Mouse (Mus musculus) 3134 (cell line): ENCODE measurements around the gene Shroom3.

ENCODE experiments used
- DNase-seq: peaks from one replicate; pipeline ENCODE4 v3.0.0-alpha.2; 2011; ENCODE audit warnings: low spot score; ENCODE audit not compliant: insufficient read length; ENCODE audit errors: extremely low read depth

Shroom3 gene

DNA sequence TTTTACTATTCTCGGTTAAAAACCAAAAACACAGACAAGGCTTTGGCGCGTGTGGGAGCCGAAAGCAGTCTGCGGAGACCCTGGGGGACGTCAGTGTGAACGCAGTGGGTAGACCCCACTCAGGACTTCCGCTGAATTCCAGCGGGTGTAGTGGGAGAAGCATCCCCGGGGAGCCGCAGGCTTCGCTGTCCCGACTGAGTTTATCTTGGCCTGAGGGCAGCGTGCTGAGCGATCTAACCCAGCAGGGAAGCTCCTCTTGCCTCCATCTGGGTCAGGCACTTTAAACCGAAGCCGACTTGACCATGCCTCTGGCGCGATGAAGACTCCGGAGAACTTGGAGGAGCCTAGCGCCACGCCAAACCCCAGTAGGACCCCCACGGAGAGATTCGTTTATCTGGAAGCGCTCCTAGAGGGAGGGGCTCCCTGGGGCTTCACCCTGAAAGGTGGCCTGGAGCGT lies at the start of gene Shroom3:
Shroom3 (plus strand) TSS at position 85 of the 457 bp plus-strand sequence.
- no peak for DNase-seq

DNA sequence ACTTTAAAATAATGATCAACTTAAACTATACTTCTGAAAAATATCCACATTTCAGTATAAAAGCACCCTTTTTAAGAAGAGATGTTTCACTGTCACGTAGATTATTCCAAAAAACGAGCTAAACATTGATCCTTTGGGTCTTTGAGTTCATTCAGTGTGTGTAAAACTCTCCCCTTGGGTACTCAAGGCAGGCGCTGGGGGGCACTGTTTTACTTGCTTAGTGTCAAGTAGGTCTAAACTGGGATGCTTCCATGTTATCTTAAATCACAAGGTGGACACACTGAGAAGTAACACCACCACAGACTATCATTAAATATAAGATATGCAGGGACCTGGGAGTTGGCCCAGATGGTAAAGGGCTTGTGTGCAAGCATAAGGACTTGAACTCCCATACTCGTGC lies 49.7 kb upstream of the Shroom3 start:
- no peak for DNase-seq

DNA sequence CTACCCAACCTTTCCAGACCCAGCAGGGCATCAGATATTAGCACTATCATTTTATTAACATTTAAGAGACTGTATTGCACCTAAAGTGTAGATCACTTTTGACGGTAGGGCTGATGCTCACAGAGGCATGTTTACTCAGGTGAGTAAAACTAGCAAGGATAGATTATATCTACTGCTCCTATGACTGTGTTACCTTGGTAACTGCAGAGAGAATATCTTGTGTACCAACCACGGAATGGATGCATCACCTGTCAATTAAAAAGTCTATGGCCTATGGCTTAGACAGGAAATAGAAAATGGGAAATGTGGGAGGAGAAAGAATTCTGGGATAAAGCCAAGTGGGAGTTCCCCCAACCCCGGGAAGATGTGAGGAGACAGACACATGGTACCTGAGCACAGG lies 48.3 kb upstream of the Shroom3 start:
- DNase-seq = no peak

DNA sequence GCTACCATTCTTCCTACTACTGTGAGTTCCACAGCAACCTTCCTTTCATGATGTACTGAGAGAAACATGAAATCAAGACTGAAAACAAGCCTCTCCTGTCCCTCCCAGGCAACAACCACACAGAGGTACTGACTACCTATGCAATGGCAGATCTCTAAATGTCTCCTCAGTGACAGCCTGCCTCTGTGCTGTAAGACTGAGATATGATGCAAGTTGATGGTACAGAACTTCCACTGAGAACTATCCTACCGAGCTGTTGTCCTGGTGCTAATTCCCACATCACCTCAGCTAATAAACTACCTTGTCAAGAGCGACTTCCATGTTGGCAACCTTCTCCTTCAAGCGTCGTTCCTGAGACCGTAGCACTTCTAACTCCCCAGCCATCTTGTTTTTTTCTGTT lies 47.3 kb upstream of the Shroom3 start:
- DNase-seq = no peak

DNA sequence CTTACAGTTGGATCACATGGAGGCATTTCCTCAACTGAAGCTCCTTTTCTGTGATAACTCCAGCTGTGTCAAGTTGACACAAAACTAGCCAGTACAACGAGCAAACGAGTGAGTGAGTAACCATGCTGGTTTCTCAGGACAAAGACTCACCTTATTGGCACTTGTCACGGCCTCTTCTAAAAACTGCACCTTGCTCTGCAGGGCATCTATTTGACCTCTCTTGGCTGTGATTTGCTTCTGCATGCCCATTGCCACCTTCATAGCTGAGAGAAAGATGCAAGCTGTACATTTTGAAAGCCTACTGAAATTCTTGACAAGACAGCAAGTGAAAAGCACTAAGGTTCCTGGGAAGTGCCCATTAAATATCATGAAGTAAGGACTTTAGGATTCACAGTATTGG lies 42.4 kb upstream of the Shroom3 start:
- DNase-seq = no peak

DNA sequence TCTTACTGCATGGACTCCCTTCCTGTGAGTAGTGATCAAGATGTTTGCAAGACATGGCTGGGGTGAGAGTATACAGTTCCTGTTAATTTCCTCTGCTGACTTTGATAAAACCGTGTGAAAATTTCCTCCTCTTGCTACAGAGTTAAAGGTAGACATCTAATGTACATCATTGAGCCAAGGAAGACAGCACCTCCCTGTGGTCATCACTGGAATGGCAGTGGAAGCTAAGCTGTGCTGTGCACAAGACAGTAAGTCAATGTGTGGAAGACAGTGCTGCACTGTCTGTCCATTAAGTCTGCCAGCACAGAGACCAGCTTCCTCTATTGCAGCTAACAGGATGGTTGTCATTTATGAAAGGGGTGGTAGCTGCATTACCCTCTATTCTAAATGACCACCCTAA lies 27.0 kb upstream of the Shroom3 start:
- no peak for DNase-seq

DNA sequence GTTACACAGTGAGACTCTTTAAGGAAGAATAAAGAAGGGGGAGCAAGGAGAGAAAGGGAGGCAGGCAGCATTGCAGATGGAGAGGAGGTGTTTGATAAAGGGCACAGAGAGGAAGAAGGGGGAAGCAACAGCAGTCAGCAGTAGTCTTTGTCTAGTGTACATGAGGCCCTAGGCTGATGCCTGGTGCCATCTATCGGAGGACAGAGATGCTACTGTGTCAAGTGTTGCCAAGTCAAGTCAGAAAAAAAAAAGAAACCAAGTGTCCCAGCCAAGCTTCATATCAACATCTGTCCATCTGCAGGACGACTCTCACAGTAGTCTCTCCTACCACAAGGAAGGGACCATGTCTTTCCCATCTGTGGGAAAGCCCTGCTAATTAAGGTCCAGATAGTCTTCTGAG lies 18.9 kb upstream of the Shroom3 start:
- no peak for DNase-seq

DNA sequence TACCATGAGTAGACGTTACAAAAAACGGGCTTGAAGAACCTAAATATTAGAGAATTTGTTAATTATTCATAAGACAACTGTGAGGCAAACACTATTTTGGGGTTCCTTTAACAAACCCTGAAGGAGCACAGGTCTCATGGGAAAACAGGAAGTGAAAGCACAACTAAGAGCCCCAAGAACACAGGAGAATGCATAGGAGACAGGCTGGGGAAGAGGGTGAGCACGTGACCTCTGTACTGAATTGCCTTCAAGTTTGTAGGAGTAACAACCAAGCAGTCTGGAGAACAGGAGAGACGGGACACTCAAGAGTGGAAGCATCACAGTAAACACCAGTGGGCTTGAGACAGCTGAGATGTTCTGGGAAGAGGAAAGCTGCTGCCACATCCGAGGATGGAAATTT lies 16.4 kb upstream of the Shroom3 start:
- no peak for DNase-seq

DNA sequence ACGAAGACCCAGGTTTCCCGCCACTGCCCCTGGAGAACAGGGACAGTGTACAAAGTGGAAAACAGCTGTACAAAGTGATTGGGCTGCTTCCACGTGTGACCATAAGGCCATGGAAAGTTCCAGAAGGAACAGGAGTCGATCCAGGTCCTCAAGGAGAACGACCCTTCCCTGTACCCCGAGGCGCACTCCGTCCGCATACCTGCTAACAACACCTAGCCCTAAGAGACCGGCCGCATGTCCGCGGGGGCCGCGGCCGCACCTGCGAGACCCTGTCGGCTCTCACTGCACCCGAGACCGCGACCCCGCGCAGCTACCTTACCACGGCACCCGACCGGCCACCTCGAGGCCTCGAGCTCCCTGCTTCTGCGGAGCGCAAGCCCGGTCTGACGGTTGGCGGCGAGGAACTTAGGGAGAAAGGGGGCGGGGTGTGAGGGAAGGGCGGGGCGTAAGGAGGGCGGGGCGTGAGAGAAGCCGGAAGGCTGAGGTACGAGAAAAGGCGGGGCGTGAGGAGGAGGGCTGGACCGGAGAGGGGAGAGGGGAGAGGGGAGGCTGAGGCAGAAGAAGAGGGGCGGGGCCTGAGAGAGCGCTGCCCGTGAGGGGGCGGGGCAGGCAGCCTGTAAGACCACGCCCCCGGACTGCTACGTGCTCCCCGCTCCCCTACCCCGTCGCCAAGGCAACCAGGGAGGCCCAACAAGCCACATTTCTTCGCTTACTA lies 8.2 kb upstream of the Shroom3 start, which contains the start of gene Ccdc158:
Ccdc158 (minus strand) TSS at position 413 of the 715 bp plus-strand sequence.
- DNase-seq = no peak

DNA sequence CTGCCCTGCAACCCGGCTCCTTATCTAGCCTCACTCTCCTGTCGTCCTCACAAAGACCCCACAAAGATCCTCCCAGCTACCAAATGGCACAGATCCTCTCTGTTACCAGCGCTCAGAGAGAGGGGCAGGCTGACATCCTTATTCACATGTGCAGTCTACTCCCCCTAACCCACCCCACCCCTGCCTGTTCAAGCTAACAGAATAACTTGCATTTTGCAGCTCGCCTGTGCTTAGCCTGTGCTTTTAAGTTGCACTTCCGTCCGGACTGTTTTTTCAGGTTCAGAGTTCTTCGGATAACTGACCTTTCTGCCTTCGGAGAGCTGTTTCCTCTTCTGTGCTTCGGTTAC lies 7.7 kb upstream of the Shroom3 start:
- DNase-seq = no peak

DNA sequence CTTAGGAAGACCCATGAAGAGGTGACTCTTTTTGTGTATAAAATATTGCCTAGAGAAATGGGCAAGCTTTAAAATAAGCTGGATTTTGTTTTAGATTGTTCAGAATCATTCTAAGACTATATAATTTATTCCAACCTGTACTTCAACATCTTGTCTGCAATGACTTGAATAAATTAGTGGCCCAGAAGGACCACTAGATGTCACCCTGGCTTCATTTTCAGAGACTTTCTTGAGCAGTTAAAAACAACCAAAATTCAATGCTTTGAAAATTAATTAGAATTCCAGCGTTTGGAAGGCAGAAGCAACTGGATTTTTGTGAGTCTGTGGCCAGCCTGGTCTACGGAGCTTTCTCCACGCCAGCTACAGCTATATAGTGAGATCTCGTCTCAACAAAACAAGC lies 3.8 kb upstream of the Shroom3 start:
- no peak for DNase-seq

DNA sequence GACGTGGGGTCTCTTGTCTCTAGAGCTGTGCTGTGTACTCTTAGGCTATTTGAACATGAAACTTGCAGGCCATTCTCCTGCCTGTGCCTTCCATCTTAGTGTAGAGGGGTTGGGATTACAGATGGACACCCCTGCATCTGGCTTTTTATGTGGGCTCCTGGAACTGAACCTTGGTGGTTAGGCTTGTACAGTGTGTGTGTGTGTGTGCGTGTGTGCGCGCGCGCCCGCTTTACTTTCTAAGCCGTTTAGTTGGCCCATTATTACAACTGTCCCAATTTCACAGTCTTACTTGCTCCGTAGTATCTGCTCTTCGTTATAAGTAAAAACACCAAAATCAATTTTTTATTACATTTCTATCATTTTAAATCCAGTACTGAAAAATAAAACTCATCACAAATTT lies 1.4 kb upstream of the Shroom3 start:
- no peak for DNase-seq

DNA sequence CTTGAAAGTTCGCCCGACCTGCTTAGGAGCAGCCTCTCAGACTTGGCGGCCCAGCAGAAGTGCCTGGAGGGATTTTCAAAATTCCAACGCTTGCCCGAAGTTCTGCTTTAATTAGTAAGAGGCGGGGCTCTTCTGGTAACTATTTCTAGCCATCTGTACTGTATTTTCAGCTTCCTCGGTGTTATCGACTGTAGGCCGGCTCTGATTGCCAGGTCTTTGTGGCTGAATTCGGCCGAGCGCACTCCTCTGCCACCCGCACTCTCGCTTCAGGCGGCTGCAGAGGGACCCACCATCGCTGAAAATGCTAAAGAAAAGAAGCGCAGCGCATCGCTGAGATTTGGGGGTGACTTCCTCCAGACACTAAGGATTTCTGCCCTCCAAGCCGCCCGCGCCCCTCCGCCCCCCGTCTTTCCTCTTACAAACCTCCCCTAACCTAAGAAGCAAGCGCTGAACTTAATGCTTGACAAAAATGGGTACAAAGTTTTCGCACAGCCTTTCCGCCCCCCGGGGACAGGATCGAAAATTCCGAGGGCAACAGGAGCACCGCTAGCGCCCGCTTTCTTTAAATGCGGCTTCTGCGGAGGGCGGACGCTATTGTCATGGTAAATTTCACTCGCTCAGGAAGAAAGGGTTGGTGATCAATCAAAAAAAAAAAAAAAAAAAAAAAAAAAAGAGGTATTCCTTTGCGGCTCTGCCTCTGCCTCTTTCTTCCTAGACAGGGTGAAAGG lies 450 bp upstream of the Shroom3 start:
- DNase-seq = no peak

DNA sequence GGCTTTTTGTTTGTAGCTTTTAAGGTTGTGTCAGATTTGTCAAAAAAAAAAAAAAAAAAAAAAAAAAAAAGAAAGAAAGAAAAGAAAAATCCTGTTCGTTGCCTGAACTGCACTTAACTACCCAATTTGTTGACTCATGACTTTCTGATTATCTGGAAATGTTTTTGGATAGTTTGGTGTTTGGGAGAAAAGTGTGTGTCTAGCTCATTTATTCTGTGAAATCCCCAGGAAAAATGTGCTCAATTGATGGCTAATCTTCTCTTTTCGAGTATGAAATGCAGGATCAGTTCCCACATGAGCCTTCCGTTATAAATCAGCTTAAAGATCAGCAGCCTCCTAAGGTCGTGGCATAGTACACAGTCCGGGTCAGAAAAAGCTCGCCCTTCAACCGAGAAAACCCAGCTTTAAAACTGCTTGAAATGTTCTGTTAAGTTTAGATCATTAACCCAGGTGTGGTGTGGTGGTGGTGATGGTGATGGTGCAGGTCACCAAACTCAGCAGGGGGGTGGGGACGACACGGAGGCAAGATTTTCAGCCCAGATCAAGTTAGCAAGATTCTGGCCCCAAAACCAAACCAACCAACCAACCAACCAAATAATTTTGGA lies 738 bp downstream of the Shroom3 start:
- DNase-seq = no peak

DNA sequence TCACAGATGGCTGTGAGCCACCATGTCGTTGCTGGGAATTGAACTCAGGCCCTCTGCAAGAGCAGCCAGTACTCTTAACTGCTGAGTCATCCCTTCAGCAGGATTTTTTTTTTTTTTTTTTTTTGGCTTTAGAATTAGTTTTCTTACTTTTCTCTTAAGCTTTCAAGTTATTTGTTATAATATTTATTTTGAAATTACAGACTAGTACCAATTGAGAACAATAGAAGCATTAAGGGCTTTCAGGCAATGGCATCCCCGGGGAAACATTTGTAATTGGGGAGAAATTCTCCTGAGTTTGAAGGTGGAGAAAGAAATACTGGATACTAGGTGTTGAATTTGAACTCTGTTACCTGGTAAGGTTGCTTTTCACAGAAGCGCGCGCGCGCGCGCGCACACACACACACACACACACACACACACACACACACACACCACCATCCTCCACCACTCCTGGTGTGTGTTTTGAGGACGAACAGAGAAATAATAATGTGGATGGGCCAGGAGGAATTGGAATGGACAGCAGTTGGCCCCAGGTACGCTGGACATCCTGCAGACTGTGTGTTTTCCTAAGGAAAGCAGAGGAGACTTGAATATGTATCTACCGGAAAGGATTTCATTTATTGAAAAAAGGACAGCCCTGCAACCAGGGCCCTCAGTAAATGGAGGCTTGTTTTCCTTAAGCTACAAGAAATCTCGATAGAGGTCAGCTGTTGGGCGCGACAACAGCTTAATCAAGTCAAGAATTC lies 1.7 kb downstream of the Shroom3 start:
- no peak for DNase-seq

DNA sequence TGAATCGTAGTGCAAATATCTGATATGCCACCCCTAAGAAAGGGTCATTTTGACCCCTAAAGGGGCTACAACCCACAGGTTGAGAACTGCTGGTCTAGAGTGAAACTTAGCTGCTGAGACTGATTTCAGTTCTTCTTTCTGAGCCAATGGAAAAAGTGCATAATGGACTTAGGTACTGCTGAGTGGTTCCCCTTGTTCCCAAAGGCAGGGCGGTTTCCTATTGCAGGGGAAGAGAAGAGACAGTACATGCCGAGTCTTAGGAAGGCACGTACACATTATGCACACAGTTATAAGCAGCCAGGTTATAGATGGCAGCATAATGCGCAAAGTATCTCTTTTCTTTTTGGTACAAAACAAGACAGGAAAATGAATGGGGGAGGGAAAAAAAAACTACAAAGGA lies 4.9 kb downstream of the Shroom3 start:
- DNase-seq = no peak

DNA sequence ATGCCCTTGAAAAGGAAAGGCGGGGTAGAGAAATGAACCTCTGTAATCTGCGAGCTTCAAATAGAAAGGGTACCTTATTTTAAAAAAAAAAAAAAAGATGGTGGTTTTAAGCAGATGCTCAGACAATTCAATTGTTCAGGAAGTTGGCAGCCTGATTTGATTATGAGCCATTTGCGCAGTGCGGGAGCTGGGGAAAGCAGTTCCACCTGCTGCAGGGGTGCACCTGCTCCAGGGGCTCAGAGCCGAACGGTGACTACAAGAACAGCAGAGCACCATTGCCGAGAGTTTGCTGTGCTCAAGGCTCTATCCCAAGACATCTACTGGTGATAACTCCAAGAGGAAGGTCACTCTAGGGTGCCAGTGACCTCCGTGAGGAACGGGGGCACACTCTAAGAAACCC lies 5.3 kb downstream of the Shroom3 start:
- DNase-seq = no peak

DNA sequence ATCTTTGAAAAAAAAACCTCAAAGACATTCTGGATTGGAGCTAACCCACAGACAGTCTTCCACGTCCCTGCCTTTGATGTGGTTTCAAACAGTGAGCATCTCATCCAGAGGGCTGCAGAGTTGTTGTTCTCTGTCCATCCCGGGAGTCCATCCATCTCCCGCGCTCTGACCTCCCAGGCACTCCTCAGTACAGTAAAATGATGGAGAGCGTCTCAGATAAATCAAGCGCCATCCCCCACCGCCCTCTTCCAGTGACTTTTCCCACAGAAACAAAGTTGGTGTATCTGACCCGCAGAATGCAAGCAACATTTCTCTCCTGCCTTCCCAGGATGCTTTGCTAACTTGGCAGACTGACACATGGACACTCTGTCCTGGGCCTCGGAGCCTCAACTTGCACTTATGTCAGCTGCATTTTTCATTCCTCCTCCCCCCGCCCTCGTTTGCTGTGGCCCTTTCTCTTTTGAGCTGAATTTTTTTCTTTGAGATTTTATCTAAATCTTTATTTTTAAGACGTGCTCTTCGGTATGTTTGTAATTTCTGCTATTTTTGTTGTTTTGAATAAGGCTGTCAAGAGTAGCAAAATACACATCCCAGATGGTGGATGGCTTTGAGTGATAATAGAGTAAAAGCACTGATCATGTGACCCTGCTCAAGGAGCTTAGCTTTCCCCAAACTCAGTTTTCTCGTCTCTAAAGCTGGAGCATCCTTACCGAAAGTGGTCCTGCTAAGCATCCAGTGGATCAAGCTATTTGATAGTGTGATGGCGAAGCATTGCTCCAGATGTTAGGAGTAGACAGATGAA lies 9.2 kb downstream of the Shroom3 start:
- DNase-seq = no peak

DNA sequence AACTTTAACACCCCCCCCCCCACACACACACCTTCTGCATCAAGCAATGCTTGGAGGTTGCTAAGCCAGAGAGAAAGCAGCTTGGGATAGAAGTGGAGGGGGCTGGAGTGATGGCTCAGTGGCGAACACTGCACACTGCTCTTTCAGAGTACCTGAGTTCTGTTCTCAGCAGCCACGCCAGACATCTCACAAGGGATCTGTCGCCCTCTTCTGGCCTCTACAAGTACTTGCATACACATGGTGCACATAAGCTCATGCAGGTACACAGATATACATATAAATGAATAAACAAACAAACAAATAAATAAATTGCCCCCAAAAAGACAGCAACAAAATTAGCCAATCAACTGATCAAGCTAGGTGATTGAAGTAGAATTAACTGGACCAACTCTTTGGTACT lies 10.5 kb downstream of the Shroom3 start:
- DNase-seq = no peak

DNA sequence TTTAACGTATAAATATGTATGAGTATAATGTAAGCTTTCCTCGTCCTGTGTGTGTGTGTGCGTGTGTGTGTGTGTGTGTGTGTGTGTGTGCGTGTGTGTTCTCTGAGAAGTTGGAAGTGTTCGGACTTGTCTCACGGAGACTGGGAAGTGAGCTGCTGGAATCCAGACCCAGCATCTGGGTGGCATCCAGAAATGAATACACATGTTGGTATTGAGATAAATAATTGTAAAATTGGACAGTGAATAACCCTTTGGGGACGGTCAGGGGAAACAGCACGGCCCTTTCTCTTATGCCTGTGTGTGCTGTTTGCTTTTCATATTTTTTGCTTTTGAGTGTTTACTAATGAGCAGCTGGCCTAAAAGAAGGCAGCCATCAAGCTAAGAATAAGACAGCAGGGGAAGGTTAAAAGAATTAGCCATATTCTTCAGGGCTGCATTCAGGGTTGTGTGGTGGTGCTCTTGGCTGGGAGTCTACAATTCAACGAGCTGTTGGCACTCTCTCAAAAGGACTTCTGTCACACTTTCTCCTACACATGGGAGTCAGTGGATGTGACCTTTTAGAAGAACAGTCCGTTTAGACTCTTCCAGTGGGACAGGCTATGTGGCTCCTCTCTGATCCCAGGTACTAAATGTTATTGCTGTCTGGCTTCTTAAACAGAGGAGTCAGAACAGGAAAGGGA lies 11.2 kb downstream of the Shroom3 start:
- DNase-seq = no peak
